Mouse (Mus musculus): Measurements from ENCODE around the gene Grin2d. TPM values are rescaled to one million over a fixed set of nuclear protein-coding genes. Genes with fewer than 3 reads are reported as not detected.

Gene Grin2d
- polyA plus RNA-seq, 1 experiment = 1.1 TPM

GRCm38 (mm10) chr7:45798931-45799330 is 79.2 kb downstream of the Grin2d start:
- Histone ChIP-seq H3K27me3 (ENCODE audit: control insufficient read depth, insufficient read depth, insufficient read length) (peaks cover 31% of the 10 kb centered on the region), H3K4me3 (ENCODE audit: insufficient read depth, poor library complexity, severe bottlenecking) (no peak overlapping the region), H3K79me2 (ENCODE audit: control insufficient read depth, insufficient read depth) (no peaks in the 10 kb centered on the region), H3K36me3 (ENCODE audit: control insufficient read depth, insufficient read depth) (no peaks in the 10 kb centered on the region), H3K79me3 (ENCODE audit: low read depth) (no peaks in the 10 kb centered on the region), H3ac (ENCODE audit: control insufficient read depth, insufficient read length, low read depth) (no peak overlapping the region)
- no peak for TF ChIP-seq CEBPB (IDR thresholded peaks at IDR 0.05; ENCODE audit: low read depth)
- TF ChIP-seq CTCF (IDR thresholded peaks at IDR 0.05; ENCODE audit: control insufficient read depth, insufficient read depth, insufficient read length) = no peak
- no peak for TF ChIP-seq MAX (IDR thresholded peaks at IDR 0.05)
- TF ChIP-seq MYOG (IDR thresholded peaks at IDR 0.05; ENCODE audit: control insufficient read depth, extremely low read depth, insufficient read length) = no peak

GRCm38 (mm10) chr7:45798511-45798836 is 79.7 kb downstream of the Grin2d start:
- H3ac ChIP-seq (ENCODE audit: control insufficient read depth, insufficient read length, low read depth) = no peak overlapping the region
- H3K4me3 ChIP-seq (ENCODE audit: insufficient read depth, poor library complexity, severe bottlenecking) = no peak overlapping the region
- H3K27me3 ChIP-seq (ENCODE audit: control insufficient read depth, insufficient read depth, insufficient read length) = peaks cover 31% of the 10 kb centered on the region
- no peaks in the 10 kb centered on the region for H3K36me3 ChIP-seq (ENCODE audit: control insufficient read depth, insufficient read depth)
- H3K79me2 ChIP-seq (ENCODE audit: control insufficient read depth, insufficient read depth) = no peaks in the 10 kb centered on the region
- no peaks in the 10 kb centered on the region for H3K79me3 ChIP-seq (ENCODE audit: low read depth)
- TF ChIP-seq MYOD1 (IDR thresholded peaks at IDR 0.05; ENCODE audit: control insufficient read depth, insufficient read length, low read depth) = no peak
- TF ChIP-seq USF1 (IDR thresholded peaks at IDR 0.05; ENCODE audit: low read depth) = no peak
- TF ChIP-seq CEBPB (IDR thresholded peaks at IDR 0.05; ENCODE audit: low read depth) = no peak
- no peak for TF ChIP-seq FOSL1 (IDR thresholded peaks at IDR 0.05; ENCODE audit: insufficient read depth, low read length, poor library complexity, severe bottlenecking)
- no peak for TF ChIP-seq CTCF (IDR thresholded peaks at IDR 0.05; ENCODE audit: control insufficient read depth, insufficient read depth, insufficient read length)
- no peak for TF ChIP-seq MAX (IDR thresholded peaks at IDR 0.05)
- TF ChIP-seq MYOG (IDR thresholded peaks at IDR 0.05; ENCODE audit: control insufficient read depth, extremely low read depth, insufficient read length) = no peak

DNA sequence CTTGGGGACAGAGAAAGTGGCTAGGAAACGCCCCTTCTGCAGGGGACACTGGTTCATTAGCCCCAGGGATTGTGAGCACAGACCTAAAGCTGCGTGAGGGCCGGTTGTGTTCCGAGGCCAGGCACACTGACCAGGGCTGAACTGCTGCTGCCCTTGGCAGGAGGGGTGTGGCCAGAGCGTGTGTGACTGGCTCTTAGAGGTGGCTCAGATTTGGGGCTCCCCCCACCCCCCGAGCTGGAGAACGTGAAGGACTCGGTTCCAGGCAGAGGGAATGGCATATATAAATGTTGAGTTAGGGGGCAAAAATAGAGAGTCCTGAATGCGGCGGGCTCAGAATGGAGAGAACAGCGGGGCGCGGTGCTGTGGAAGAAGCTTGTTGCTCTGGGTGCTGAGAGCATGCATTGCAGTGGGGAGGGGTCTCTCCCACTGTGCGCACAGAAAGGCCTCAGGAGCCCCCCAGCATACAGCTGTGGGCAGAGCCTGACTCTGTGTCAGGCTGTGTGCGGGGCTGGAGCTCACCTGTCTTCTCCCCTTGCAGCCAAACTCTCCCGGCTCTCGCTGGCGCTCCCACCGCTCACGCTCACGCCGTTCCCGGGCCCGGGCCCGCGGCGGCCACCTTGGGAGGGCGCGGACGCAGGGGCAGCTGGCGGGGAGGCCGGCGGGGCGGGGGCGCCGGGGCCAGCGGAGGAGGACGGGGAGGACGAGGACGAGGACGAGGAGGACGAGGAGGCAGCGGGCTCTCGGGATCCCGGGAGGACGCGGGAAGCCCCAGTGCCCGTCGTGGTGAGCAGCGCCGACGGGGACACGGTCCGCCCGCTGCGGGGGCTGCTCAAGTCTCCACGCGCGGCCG is 80.3 kb downstream of the Grin2d start:
- peaks cover 31% of the 10 kb centered on the region for H3K27me3 ChIP-seq (ENCODE audit: control insufficient read depth, insufficient read depth, insufficient read length)
- no peak overlapping the region for H3K4me3 ChIP-seq (ENCODE audit: insufficient read depth, poor library complexity, severe bottlenecking)
- no peaks in the 10 kb centered on the region for H3K79me3 ChIP-seq (ENCODE audit: low read depth)
- H3ac ChIP-seq (ENCODE audit: control insufficient read depth, insufficient read length, low read depth) = no peak overlapping the region
- no peaks in the 10 kb centered on the region for H3K36me3 ChIP-seq (ENCODE audit: control insufficient read depth, insufficient read depth)
- H3K79me2 ChIP-seq (ENCODE audit: control insufficient read depth, insufficient read depth) = no peaks in the 10 kb centered on the region
- TF ChIP-seq MYOG (IDR thresholded peaks at IDR 0.05; ENCODE audit: control insufficient read depth, extremely low read depth, insufficient read length) = no peak
- no peak for TF ChIP-seq CEBPB (IDR thresholded peaks at IDR 0.05; ENCODE audit: low read depth)
- TF ChIP-seq USF1 (IDR thresholded peaks at IDR 0.05; ENCODE audit: low read depth) = no peak
- no peak for TF ChIP-seq FOSL1 (IDR thresholded peaks at IDR 0.05; ENCODE audit: insufficient read depth, low read length, poor library complexity, severe bottlenecking)
- TF ChIP-seq MAX (IDR thresholded peaks at IDR 0.05) = no peak
- TF ChIP-seq MYOD1 (IDR thresholded peaks at IDR 0.05; ENCODE audit: control insufficient read depth, insufficient read length, low read depth) = no peak
- TF ChIP-seq CTCF (IDR thresholded peaks at IDR 0.05; ENCODE audit: control insufficient read depth, insufficient read depth, insufficient read length) = no peak

DNA sequence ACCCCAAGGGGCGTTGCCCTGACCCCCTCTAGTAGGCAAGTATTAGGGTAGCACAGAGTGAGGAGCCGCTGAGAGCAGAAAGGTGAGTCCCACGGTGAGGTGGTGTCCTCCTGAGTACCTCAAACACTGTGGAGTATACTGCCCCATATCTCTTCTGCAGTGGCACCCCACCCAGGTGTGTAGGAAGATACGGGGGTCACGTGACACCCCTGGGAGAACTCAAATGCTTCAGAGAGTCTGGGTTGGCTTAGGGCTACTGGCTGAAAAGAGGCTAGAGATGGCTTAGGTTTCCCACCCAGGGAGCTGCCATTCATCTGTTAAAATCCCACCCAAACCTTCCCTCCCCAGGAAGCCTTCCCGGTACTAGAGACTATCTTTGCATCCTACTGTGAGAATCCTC is 81.2 kb downstream of the Grin2d start:
- no peaks in the 10 kb centered on the region for H3K79me3 ChIP-seq (ENCODE audit: low read depth)
- H3ac ChIP-seq (ENCODE audit: control insufficient read depth, insufficient read length, low read depth) = no peak overlapping the region
- no peaks in the 10 kb centered on the region for H3K36me3 ChIP-seq (ENCODE audit: control insufficient read depth, insufficient read depth)
- peaks cover 40% of the 10 kb centered on the region for H3K27me3 ChIP-seq (ENCODE audit: control insufficient read depth, insufficient read depth, insufficient read length)
- TF ChIP-seq CTCF (IDR thresholded peaks at IDR 0.05; ENCODE audit: control insufficient read depth, insufficient read depth, insufficient read length) = no peak
- no peak for TF ChIP-seq MYOD1 (IDR thresholded peaks at IDR 0.05; ENCODE audit: control insufficient read depth, insufficient read length, low read depth)
- no peak for TF ChIP-seq FOSL1 (IDR thresholded peaks at IDR 0.05; ENCODE audit: insufficient read depth, low read length, poor library complexity, severe bottlenecking)
- no peak for TF ChIP-seq CEBPB (IDR thresholded peaks at IDR 0.05; ENCODE audit: low read depth)
- TF ChIP-seq MYOG (IDR thresholded peaks at IDR 0.05; ENCODE audit: control insufficient read depth, extremely low read depth, insufficient read length) = no peak
- no peak for TF ChIP-seq MAX (IDR thresholded peaks at IDR 0.05)
- no peak for TF ChIP-seq USF1 (IDR thresholded peaks at IDR 0.05; ENCODE audit: low read depth)
- no peaks in the 10 kb centered on the region for H3K79me2 ChIP-seq (ENCODE audit: control insufficient read depth, insufficient read depth)
- no peak overlapping the region for H3K4me3 ChIP-seq (ENCODE audit: insufficient read depth, poor library complexity, severe bottlenecking)

GRCm38 (mm10) chr7:45794971-45795370 is 83.2 kb downstream of the Grin2d start:
- no peaks in the 10 kb centered on the region for H3K36me3 ChIP-seq (ENCODE audit: control insufficient read depth, insufficient read depth)
- no peak overlapping the region for H3K4me3 ChIP-seq (ENCODE audit: insufficient read depth, poor library complexity, severe bottlenecking)
- TF ChIP-seq MAX (IDR thresholded peaks at IDR 0.05) (no peak), MYOD1 (IDR thresholded peaks at IDR 0.05; ENCODE audit: control insufficient read depth, insufficient read length, low read depth) (no peak), MYOG (IDR thresholded peaks at IDR 0.05; ENCODE audit: control insufficient read depth, extremely low read depth, insufficient read length) (no peak), CEBPB (IDR thresholded peaks at IDR 0.05; ENCODE audit: low read depth) (no peak), USF1 (IDR thresholded peaks at IDR 0.05; ENCODE audit: low read depth) (no peak), CTCF (IDR thresholded peaks at IDR 0.05; ENCODE audit: control insufficient read depth, insufficient read depth, insufficient read length) (no peak), FOSL1 (IDR thresholded peaks at IDR 0.05; ENCODE audit: insufficient read depth, low read length, poor library complexity, severe bottlenecking) (no peak)
- no peaks in the 10 kb centered on the region for H3K79me3 ChIP-seq (ENCODE audit: low read depth)
- H3ac ChIP-seq (ENCODE audit: control insufficient read depth, insufficient read length, low read depth) = no peak overlapping the region
- no peaks in the 10 kb centered on the region for H3K79me2 ChIP-seq (ENCODE audit: control insufficient read depth, insufficient read depth)
- peaks cover 48% of the 10 kb centered on the region for H3K27me3 ChIP-seq (ENCODE audit: control insufficient read depth, insufficient read depth, insufficient read length)

Data from C2C12 (cell line).